Mouse (Mus musculus) stomach, postnatal 0 days (tissue): Measurements from ENCODE around the gene Sestd1.

Experiments
- CTCF ChIP-seq: IDR thresholded peaks from 2 replicates; pipeline ENCODE4 v1.5.1; 2016; ENCODE audit warnings: antibody characterized with exemption, low read depth, mild to moderate bottlenecking, moderate library complexity
- EP300 ChIP-seq: optimal IDR thresholded peaks from 2 replicates; pipeline ENCODE3; 2016; ENCODE audit warnings: antibody characterized with exemption

DNA sequence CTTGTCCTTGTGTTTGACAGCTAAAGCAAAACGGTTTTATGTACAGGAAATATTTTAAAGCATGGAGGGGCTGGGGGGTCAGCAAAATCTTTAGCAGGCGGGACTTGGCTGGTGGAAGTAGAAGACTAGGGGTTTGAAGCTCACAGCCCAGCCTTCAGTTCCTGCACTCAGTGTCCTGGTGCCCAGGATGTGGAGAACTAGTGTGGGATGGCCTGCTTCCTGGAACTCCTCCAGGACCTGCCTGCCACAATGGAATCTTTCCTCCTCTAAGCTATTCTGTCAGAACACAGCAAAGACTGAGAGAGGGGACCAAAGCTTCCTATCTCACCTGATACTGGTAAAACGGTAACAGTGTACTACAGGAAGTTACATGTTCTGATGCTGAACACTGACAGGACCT, 14.4 kb downstream of the Sestd1 start:
- TF ChIP-seq EP300 (no peak), CTCF (no peak)
